Mouse (Mus musculus) mesoderm, embryonic 11.5 days (tissue): ENCODE measurements around the gene Gm5798.
"Not testable (repeated sequence)": the region's sequence is repeated elsewhere in the genome, so short reads cannot be mapped to it uniquely, and the experiment has no call there.

Source experiments
- DNase-seq: peaks from one replicate; pipeline ENCODE4 v3.0.0-alpha.2; 2012; ENCODE audit warnings: low read depth, low spot score

Gm5798 gene

GRCm38 (mm10) chr14:41348309-41348708 lies at the start of gene Gm5798:
TSS of gene Gm5798 (plus strand) at chr14:41348609.
- DNase-seq: not testable (repeated sequence)

- DNase-seq: not testable (repeated sequence)
Measured at GRCm38 (mm10) chr14:41386279-41386678, 37.9 kb downstream of the Gm5798 start, which contains the start of gene Gm7945. TSS of gene Gm7945 (minus strand) at chr14:41386379.
